Mouse (Mus musculus) left cerebral cortex, adult 6 months (tissue): ENCODE measurements around the gene Upf1. TPM values are rescaled to one million over a fixed set of nuclear protein-coding genes. Genes with fewer than 3 reads are reported as not detected.

Experiments used
- long read RNA-seq, 2 experiments: library from polyadenylated mRNA; unstranded; transcript quantifications; one replicate each; pipeline ENCODE4 v2.0.0; 2019 to 2020
- polyA plus RNA-seq: library from polyadenylated mRNA; unstranded; fragments of <200 nt; fragmentation: Nextera tagmentation; gene quantifications from 2 replicates; pipeline ENCODE4 v1.2.3, GENCODE M21; 2021

The Upf1 gene
- 4.3 and 7.7 TPM in 2 replicates for polyA plus RNA-seq
- long read RNA-seq, experiment 1, partial matches to known transcripts = 6 of 6 reads
- long read RNA-seq, experiment 1, other reads (novel, unspliced or antisense) = 0 of 6 reads
- long read RNA-seq, experiment 2, partial matches to known transcripts = 7 of 7 reads
- long read RNA-seq, experiment 2, other reads (novel, unspliced or antisense) = 0 of 7 reads

GRCm38 (mm10) chr8:70353194-70353817 lies at the start of gene Upf1:
Gene Upf1, minus strand, starts transcription at chr8:70353278.

GRCm38 (mm10) chr8:70373397-70374317 lies 20.6 kb upstream of the Upf1 start, which contains the start of gene Comp:
Gene Comp, plus strand, starts transcription at chr8:70373558.

GRCm38 (mm10) chr8:70329124-70329834 lies 23.8 kb downstream of the Upf1 start, which contains the start of gene Gdf1:
Gene Gdf1, plus strand, starts transcription at chr8:70329817.

GRCm38 (mm10) chr8:70315624-70316510 lies 37.2 kb downstream of the Upf1 start, which contains the start of gene Cers1:
Gene Cers1, plus strand, starts transcription at chr8:70315775.

GRCm38 (mm10) chr8:70302358-70302890 lies 50.7 kb downstream of the Upf1 start, which contains the start of the genes Ddx49 and Cope:
Gene Ddx49, minus strand, starts transcription at chr8:70302489.
Gene Cope, plus strand, starts transcription at chr8:70302518.

GRCm38 (mm10) chr8:70282603-70283135 lies 70.4 kb downstream of the Upf1 start, which contains the start of gene Homer3:
Gene Homer3, plus strand, starts transcription at chr8:70282827.

Other genes starting within 250 kb of the Upf1 start
- 109 and 132 TPM in 2 replicates for gene Ncan, start 232.4 kb downstream of the Upf1 start, polyA plus RNA-seq
- 34.7 and 36.6 TPM in 2 replicates for gene Nr2c2ap, start 221.9 kb downstream of the Upf1 start, polyA plus RNA-seq
- 12.7 and 15.3 TPM in 2 replicates for gene Rfxank, start 214.1 kb downstream of the Upf1 start, polyA plus RNA-seq
- 121 and 136 TPM in 2 replicates for gene Borcs8, start 213.8 kb downstream of the Upf1 start, polyA plus RNA-seq
- gene Mef2b, start 213.6 kb downstream of the Upf1 start, polyA plus RNA-seq = 0.36 and 0.38 TPM in 2 replicates
- gene Tmem161a, start 180.9 kb downstream of the Upf1 start, polyA plus RNA-seq = 22.7 and 26.0 TPM in 2 replicates
- gene Slc25a42, start 141.0 kb downstream of the Upf1 start, polyA plus RNA-seq = 9.4 and 11.1 TPM in 2 replicates
- 29.7 and 30.6 TPM in 2 replicates for gene Sugp2, start 119.1 kb downstream of the Upf1 start, polyA plus RNA-seq
- 36.5 and 40.3 TPM in 2 replicates for gene Armc6, start 118.8 kb downstream of the Upf1 start, polyA plus RNA-seq
- gene Homer3, start 70.5 kb downstream of the Upf1 start, polyA plus RNA-seq = 2.0 and 6.7 TPM in 2 replicates
- 21.0 and 26.7 TPM in 2 replicates for gene Ddx49, start 50.8 kb downstream of the Upf1 start, polyA plus RNA-seq
- gene Cope, start 50.8 kb downstream of the Upf1 start, polyA plus RNA-seq = 306 and 417 TPM in 2 replicates
- 86.2 and 92.0 TPM in 2 replicates for gene Cers1, start 37.5 kb downstream of the Upf1 start, polyA plus RNA-seq
- gene Gdf1, start 23.5 kb downstream of the Upf1 start, polyA plus RNA-seq = 8.7 and 22.3 TPM in 2 replicates
- 0.23 and 0.41 TPM in 2 replicates for gene Comp, start 20.3 kb upstream of the Upf1 start, polyA plus RNA-seq
- 53.2 and 75.6 TPM in 2 replicates for gene Crtc1, start 86.3 kb upstream of the Upf1 start, polyA plus RNA-seq
- 30.8 and 37.7 TPM in 2 replicates for gene Klhl26, start 123.7 kb upstream of the Upf1 start, polyA plus RNA-seq
- gene Tmem59l, start 134.1 kb upstream of the Upf1 start, polyA plus RNA-seq = 550 and 567 TPM in 2 replicates
- 0.81 and 2.0 TPM in 2 replicates for gene Crlf1, start 139.9 kb upstream of the Upf1 start, polyA plus RNA-seq
- 347 and 396 TPM in 2 replicates for gene Rex1bd, start 153.5 kb upstream of the Upf1 start, polyA plus RNA-seq
- 3,921 and 4,944 TPM in 2 replicates for gene Uba52, start 157.5 kb upstream of the Upf1 start, polyA plus RNA-seq
- gene Fkbp8, start 174.4 kb upstream of the Upf1 start, polyA plus RNA-seq = 287 and 603 TPM in 2 replicates
- gene Kxd1, start 174.7 kb upstream of the Upf1 start, polyA plus RNA-seq = 73.8 and 77.6 TPM in 2 replicates
- gene Ell, start 186.2 kb upstream of the Upf1 start, polyA plus RNA-seq = 3.9 and 9.1 TPM in 2 replicates
- 36.5 and 38.4 TPM in 2 replicates for gene Isyna1, start 241.1 kb upstream of the Upf1 start, polyA plus RNA-seq